Mouse (Mus musculus): ENCODE data around the gene Ppp1r14c.

GRCm38 (mm10) chr10:3417408-3417807, 51.6 kb downstream of the Ppp1r14c start:
- TF ChIP-seq CTCF (IDR thresholded peaks at IDR 0.05; ENCODE audit: low read depth, low read length) (no peak), GATA1 (IDR thresholded peaks at IDR 0.05; ENCODE audit: borderline replicate concordance, low read length) (no peak)
